Mouse (Mus musculus) midbrain, embryonic 10.5 days (tissue): ENCODE data around the gene Ptch2. TPM values are rescaled to one million over a fixed set of nuclear protein-coding genes. Genes with fewer than 3 reads are reported as not detected.

Source experiments
- DNase-seq: peaks from one replicate; pipeline ENCODE4 v3.0.0-alpha.2; 2017; ENCODE audit warnings: low spot score
- H3K27ac ChIP-seq: fragments of 300-500 bp; sonication (generic); replicated peaks from 2 replicates; pipeline ENCODE4 v1.5.1; 2016; ENCODE audit warnings: mild to moderate bottlenecking
- H3K27me3 ChIP-seq: fragments of 300-500 bp; sonication (generic); 2 replicates; pipeline ENCODE4 v1.6.1; 2016; ENCODE audit warnings: low read depth, mild to moderate bottlenecking; ENCODE audit not compliant: poor library complexity, severe bottlenecking
- H3K36me3 ChIP-seq: fragments of 300-500 bp; sonication (generic); 2 replicates; pipeline ENCODE4 v1.6.1; 2016; ENCODE audit warnings: mild to moderate bottlenecking, moderate library complexity
- H3K4me1 ChIP-seq: fragments of 300-500 bp; sonication (generic); 2 replicates; pipeline ENCODE4 v1.6.1; 2016
- H3K4me3 ChIP-seq: fragments of 300-500 bp; sonication (generic); 2 replicates; pipeline ENCODE4 v1.5.1; 2016; ENCODE audit warnings: mild to moderate bottlenecking, moderate library complexity
- H3K9me3 ChIP-seq: fragments of 300-500 bp; sonication (generic); replicated peaks from 2 replicates; pipeline ENCODE4 v1.6.1; 2016; ENCODE audit warnings: mild to moderate bottlenecking
- WGBS: fragments of 180-500 bp; shearing (Covaris S2); methylation state at CpG from one replicate; pipeline ENCODE4 v1.1.7; 2016; 5-methylcytosine and 5-hydroxymethylcytosine counted together
- microRNA-seq: library from miRNA; unstranded; fragments of <30 nt; microRNA quantifications from one replicate; pipeline ENCODE4, GENCODE M21; 2017
- polyA plus RNA-seq: library from polyadenylated mRNA; unstranded; fragments of >200 nt; fragmentation: Nextera tagmentation; extraction: Ambion mirVana; gene quantifications from 2 replicates; pipeline ENCODE4 v1.2.1, GENCODE M21; 2016

Gene Ptch2
- polyA plus RNA-seq, 1 experiment from 2014 or later: 15.7 TPM

DNA sequence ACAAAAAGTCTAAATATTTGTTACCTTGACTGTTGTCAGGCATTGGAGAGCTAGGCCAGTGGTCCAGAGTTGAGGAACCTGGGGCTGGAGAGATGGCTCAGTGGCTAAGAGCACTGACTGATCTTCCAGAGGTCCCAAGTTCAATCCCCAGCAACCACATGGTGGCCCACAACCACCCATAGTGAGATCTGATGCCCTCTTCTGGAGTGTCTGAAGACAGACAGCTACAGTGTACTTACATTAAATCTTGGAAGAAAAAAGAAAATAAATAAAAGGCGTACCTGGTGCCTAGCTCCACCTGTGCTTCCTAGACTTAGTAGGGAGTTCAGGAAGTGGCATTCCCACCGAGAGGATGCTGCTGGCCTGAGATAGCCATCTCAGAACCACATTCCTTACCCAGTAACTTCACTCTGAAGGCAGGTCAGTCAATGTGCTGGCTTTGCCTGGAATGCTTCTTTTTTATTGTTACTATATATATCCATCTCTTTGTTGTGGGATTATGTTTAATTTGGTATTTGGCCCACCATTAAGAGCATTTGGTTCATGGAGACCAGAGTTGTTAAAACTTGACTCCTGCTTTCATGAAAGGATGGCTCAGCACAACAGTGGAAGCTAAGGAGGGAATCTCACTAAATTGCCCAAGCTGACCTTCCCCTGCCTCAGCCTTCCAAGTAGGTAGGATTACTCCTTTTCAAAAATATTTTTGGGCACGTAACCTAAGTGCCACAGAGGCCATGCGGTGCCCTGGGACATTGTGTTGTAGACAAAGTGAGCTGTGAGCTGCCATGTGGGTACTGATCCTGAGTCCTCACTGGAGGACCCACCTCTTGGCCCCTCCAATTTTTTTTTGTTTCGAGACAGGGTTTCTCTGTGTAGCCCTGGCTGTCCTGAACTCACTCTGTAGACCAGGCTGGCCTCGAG lies 53.7 kb downstream of the Ptch2 start:
- Histone ChIP-seq H3K9me3 (no peaks in the 10 kb centered on the region), H3K27me3 (no peaks in the 10 kb centered on the region), H3K4me1 (peaks cover 20% of the 10 kb centered on the region), H3K36me3 (peaks cover 68% of the 10 kb centered on the region), H3K27ac (no peak overlapping the region), H3K4me3 (no peak overlapping the region)
- 73% methylated on average over 6 of the region's 6 CpGs for WGBS
- DNase-seq: no peak

DNA sequence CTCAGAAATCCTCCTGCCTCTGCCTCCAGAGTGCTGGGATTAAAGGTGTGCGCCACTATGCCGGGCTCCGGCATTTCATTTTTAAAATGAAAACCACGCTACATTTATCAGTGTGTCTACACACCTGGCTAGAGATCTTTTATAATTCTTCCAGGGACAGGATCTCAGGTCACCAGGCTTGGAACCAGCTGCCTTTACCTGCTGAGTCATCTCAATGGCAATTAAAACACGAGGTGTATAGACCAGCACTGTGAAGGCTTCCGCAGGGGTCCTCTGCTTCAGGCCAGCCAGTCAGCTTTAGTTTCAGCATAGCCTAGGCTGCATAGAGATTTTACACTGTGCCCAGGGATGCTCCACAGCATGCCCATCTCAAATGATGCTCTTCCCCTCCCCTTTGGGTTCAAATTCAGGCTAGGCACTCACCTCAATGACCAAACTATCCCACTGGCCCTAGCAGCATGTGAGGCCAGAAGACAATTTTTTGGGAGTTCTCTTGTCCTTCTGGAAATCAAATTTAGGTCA lies 54.4 kb downstream of the Ptch2 start:
- Histone ChIP-seq H3K9me3 (no peaks in the 10 kb centered on the region), H3K27ac (no peak overlapping the region), H3K4me1 (peaks cover 28% of the 10 kb centered on the region), H3K36me3 (peaks cover 75% of the 10 kb centered on the region), H3K27me3 (no peaks in the 10 kb centered on the region), H3K4me3 (no peak overlapping the region)
- no peak for DNase-seq
- WGBS: 89% methylated on average over 6 of the region's 6 CpGs

DNA sequence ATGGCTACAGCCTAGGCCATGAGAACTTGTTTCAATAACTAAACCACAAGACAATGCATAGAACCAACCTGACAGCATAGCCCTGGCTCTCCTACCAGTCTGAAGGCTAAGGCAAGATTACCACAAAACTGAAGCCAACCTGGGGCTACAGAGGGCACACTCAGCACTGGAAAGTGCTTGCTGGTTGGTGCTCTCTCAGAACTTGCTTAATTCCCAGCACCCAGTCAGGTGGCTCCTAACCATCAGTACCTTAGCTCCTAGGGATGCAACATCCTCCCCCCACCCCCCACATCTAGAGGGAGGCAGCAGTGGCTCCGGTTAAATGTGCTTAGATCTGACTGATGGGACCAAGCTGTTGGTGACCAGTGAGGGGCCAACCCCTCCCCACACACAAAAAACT lies 55.5 kb downstream of the Ptch2 start:
- DNase-seq: no peak
- 73% methylated on average over 1 of the region's 1 CpGs for WGBS
- Histone ChIP-seq H3K27ac (no peak overlapping the region), H3K4me3 (no peak overlapping the region), H3K36me3 (peaks cover 77% of the 10 kb centered on the region), H3K4me1 (peaks cover 28% of the 10 kb centered on the region), H3K27me3 (no peaks in the 10 kb centered on the region), H3K9me3 (no peaks in the 10 kb centered on the region)

DNA sequence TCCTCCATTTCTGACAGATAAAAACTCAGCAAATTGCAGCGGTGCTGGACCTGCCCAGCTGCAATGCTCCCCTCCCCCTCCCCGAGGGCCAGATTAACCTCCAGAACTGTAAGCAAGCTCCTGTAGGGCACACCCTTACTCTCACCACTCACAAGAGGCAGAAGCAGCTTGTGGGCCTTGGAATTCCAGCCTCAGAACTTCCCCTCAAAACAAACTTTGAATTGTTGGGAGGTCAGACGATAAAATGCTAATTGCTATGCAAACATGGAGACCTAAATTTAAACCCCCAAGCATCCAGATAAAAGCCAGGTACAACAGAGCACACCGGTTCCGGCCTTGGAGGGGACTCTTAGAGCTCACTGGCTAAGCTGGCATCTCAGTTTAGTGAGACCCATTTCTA lies 56.8 kb downstream of the Ptch2 start:
- DNase-seq: no peak
- H3K36me3 ChIP-seq: peaks cover 74% of the 10 kb centered on the region
- no peaks in the 10 kb centered on the region for H3K27me3 ChIP-seq
- H3K4me1 ChIP-seq: peaks cover 28% of the 10 kb centered on the region
- no peak overlapping the region; the same call in 1 of the 2 replicates for H3K4me3 ChIP-seq
- 87% methylated on average over 5 of the region's 5 CpGs for WGBS
- no peak overlapping the region for H3K27ac ChIP-seq
- H3K9me3 ChIP-seq: no peaks in the 10 kb centered on the region

DNA sequence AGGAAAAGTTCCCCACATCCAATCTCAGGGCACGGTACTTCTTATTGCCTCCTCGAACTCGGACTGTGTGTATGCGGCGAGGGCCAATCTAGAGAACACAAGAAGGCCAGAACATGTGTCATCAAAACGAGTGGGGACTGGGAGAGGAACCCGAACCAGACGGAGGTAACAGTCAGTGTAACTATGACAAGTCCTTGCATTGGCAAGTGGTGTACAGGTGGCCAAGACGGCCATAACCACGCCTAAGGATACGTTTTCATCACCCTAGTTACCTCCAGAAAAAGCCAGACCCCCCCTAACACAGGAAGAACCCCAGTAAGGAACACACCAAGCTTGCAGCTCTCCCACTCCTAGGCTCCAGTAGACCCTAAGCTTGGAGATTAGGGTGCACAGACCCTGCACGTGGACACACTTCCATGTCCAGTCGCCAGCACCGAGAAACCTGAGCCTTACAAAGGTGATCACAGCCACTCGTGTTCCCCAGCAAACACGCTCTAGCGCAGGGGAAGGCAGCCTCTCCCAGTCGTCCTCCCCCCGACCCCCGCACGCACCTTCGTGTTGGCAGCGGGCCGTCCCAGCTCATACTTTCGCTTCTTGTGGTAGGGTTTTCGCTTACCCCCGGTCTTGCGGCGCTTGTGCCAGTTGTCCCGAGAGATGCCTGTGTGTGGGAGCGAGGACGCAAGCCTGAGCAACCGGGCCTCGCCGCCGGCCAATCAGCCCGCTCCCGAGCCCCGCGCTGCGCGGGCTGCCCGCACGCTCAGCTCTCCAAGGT lies 59.3 kb downstream of the Ptch2 start:
- no peak for DNase-seq
- peak overlapping the region; percentile 99 for H3K27ac ChIP-seq
- H3K27me3 ChIP-seq: no peaks in the 10 kb centered on the region
- 3% methylated on average over 44 of the region's 44 CpGs for WGBS
- H3K4me3 ChIP-seq: peak overlapping the region; percentile 98
- no peaks in the 10 kb centered on the region for H3K9me3 ChIP-seq
- peaks cover 28% of the 10 kb centered on the region for H3K4me1 ChIP-seq
- peaks cover 69% of the 10 kb centered on the region for H3K36me3 ChIP-seq

DNA sequence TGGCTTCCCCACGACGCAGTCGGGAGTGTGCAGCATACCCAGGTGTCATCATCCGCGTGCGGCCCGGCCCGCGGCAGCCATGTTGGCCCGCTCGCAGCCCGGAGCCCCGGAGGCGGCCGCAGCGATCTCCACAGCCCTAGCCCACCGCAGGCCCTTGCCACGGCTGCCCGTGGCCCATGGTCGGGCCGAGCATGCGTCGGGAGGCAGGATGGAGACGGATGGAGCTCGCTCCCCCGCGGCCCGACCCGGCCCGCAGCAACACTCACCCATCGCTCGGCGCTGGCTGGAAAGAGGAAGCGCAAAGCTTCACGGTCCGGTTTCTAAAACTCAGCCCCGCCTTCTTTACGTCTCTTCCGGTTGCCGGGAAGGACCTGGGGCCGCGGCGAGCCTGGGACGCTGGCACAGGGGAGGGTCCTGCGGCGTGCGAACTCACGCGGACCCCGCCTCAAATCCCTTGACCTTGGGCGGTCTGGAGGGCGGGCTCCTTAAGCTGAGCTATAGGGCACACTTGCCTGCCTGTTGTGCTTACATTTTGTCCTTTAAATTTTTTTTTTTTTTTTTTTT lies 60.0 kb downstream of the Ptch2 start, which contains the start of gene Rps8:
Rps8 (minus strand) TSS at position 452 of the 564 bp plus-strand sequence.
- Histone ChIP-seq H3K4me3 (peak within 1 kb of the TSS; percentile 98), H3K9me3 (no peaks in the 10 kb centered on the region), H3K36me3 (peaks cover 69% of the 10 kb centered on the region), H3K27ac (peak within 1 kb of the TSS; percentile 99), H3K27me3 (no peaks in the 10 kb centered on the region), H3K4me1 (peaks cover 28% of the 10 kb centered on the region)
- under 1% methylated on average over 52 of the region's 52 CpGs for WGBS
- DNase-seq: peak; percentile 92

DNA sequence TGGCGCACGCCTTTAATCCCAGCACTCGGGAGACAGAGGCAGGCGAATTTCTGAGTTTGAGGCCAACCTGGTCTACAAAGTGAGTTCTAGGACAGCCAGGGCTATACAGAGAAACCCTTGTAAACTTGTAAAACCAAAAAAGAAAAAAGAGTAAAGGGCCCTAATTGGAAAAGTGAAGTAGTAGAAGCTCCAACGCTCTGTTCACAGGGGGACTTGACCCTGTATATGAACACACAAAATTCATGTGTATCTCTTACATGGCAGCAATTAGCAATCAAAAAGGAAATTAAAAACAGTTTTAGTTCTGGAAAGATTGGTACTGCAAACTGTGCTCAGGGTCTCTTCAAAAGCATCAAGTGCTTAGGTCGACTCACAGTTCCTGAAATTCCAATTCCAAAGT lies 60.5 kb downstream of the Ptch2 start:
- Histone ChIP-seq H3K27me3 (no peaks in the 10 kb centered on the region), H3K36me3 (peaks cover 69% of the 10 kb centered on the region), H3K9me3 (no peaks in the 10 kb centered on the region), H3K4me1 (peaks cover 28% of the 10 kb centered on the region), H3K27ac (peak overlapping the region; percentile 99), H3K4me3 (peak overlapping the region; percentile 98)
- WGBS: 32% methylated on average over 6 of the region's 6 CpGs
- no peak for DNase-seq

DNA sequence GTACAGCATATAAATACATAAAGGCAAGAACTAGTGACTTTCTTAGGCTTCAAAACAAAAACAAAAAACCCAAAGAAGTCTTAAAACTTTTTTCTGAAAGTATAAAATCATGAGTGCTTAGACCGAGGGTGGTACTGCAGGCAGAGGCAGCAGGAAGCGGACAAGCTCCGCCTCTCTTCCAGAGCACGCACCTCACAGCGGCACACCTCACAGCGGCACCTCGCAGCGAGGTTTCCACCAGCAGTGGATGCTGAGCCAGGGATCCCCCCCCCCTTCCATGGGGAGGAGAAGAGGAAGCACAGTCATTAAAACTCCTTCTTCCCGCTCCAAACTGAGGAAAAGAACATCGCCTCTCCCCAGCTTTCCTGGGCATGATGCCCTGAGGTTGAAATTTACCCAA lies 63.8 kb downstream of the Ptch2 start:
- 88% methylated on average over 10 of the region's 10 CpGs for WGBS
- Histone ChIP-seq H3K36me3 (peaks cover 70% of the 10 kb centered on the region), H3K4me1 (peaks cover 7% of the 10 kb centered on the region), H3K27ac (no peak overlapping the region), H3K9me3 (no peaks in the 10 kb centered on the region), H3K27me3 (no peaks in the 10 kb centered on the region), H3K4me3 (no peak overlapping the region)
- DNase-seq: no peak

DNA sequence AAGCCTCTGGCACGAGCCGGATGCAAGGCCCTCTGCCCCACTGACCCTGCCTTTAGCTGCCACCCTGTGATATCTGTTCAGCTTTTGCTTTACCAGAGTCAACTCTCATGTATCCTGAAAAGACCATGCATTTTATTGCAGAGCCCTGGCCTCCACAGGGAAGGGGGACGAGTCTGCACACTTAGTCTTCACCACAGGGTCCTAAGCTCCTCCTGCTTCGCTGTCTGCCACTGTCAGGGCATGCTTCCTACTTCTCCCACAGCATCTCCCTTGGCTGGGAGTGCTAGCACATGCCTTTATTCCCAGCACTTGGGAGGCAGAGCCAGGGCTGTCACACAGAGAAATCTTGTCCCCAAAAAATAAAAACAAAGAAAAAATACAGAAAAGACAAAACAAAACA lies 65.3 kb downstream of the Ptch2 start:
- Histone ChIP-seq H3K4me3 (no peak overlapping the region), H3K9me3 (no peaks in the 10 kb centered on the region), H3K27me3 (no peaks in the 10 kb centered on the region), H3K36me3 (peaks cover 78% of the 10 kb centered on the region), H3K27ac (no peak overlapping the region), H3K4me1 (no peaks in the 10 kb centered on the region)
- 80% methylated on average over 4 of the region's 4 CpGs for WGBS
- no peak for DNase-seq

Small RNA genes lying within 50 kb of the gene (microRNA-seq; reads per million reads assigned to microRNA genes)
- not detected for gene Gm22398

Other genes with a start within 250 kb of the Ptch2 start
- gene Zswim5, start 218.7 kb upstream of the Ptch2 start, polyA plus RNA-seq: 5.7 and 7.4 TPM in 2 replicates
- gene Urod, start 101.7 kb upstream of the Ptch2 start, polyA plus RNA-seq: 97.8 and 101 TPM in 2 replicates
- 9.7 and 11.9 TPM in 2 replicates for gene Hectd3, start 100.8 kb upstream of the Ptch2 start, polyA plus RNA-seq
- 48.4 and 56.4 TPM in 2 replicates for gene Eif2b3, start 76.7 kb upstream of the Ptch2 start, polyA plus RNA-seq
- gene Btbd19, start 29.6 kb downstream of the Ptch2 start, polyA plus RNA-seq: 4.4 and 5.4 TPM in 2 replicates
- 0.14 TPM in 1 of 2 replicates, not detected in the other for gene Tctex1d4, start 30.7 kb downstream of the Ptch2 start, polyA plus RNA-seq
- gene Plk3, start 37.9 kb downstream of the Ptch2 start, polyA plus RNA-seq: 36.8 and 41.3 TPM in 2 replicates
- gene Rps8, start 60.2 kb downstream of the Ptch2 start, polyA plus RNA-seq: 691 and 830 TPM in 2 replicates
- gene Kif2c, start 86.6 kb downstream of the Ptch2 start, polyA plus RNA-seq: 107 and 113 TPM in 2 replicates
- gene Tmem53, start 155.9 kb downstream of the Ptch2 start, polyA plus RNA-seq: 8.2 and 8.7 TPM in 2 replicates
- gene Armh1, start 156.1 kb downstream of the Ptch2 start, polyA plus RNA-seq: 0.22 and 0.36 TPM in 2 replicates